Mouse (Mus musculus): ENCODE results near the gene Sp2. TPM values are rescaled to one million over a fixed set of nuclear protein-coding genes. Genes with fewer than 3 reads are reported as not detected.

Gene Sp2
- polyA plus RNA-seq, 1 experiment from 2014 or later, result 29.7 TPM

DNA sequence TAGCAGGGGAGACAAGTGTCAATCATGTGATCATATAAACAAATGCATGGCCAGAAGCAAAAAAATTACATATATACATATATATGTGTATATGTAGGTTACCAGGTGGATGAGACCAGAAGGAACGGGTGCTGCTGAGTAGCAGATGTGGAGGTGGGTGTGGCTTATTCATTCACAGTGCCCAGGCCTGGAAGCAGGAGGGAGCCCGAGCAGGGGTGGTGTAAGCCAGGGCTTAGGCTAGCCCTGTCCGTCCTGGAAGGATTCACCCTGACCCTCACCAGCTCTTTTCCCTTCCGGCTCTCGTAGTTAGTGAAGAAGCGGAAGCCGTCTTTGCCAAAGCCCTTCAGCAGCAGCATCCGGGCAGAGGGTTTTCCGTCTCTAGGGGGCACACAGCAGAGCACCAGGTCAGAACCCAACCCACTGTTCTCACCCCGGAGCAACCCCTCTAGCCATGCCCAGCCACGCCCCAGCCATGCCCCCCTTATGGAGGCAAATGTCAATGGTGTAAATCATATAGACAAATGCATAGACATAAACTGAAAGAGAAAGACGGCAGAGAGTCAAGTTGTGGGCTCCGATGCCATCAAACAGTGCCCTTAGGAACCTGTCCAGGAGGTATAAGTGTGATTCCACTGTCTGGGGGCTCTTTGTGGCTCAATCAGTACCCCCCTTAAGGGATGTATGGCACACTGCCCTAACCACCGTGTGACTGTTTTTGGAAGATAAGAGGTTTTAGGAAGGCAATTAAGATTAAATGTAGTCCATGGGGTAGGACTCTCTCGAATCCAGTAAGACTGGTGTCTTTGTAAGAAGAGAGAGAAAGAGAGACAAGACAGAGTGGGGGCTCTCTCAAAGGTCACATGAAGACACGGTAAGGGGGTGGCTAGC lies 41.9 kb downstream of the Sp2 start:
- no peak for DNase-seq (ENCODE audit: extremely low spot score, low spot score)
- Histone ChIP-seq H3K27me3 (ENCODE audit: poor library complexity, severe bottlenecking) (peaks cover 15% of the 10 kb centered on the region), H3K4me3 (no peak overlapping the region; the same call in none of the 2 replicates), H3K9me3 (no peaks in the 10 kb centered on the region), H3K27ac (0 out of 2 replicates have a peak overlapping the region, but pooled peaks have one; percentile 30), H3K4me1 (peaks cover 29% of the 10 kb centered on the region), H3K36me3 (replicated peaks) (no peaks in the 10 kb centered on the region; the same call in 1 of the 2 replicates)
- WGBS, result 81% methylated on average over 16 of the region's 16 CpGs

DNA sequence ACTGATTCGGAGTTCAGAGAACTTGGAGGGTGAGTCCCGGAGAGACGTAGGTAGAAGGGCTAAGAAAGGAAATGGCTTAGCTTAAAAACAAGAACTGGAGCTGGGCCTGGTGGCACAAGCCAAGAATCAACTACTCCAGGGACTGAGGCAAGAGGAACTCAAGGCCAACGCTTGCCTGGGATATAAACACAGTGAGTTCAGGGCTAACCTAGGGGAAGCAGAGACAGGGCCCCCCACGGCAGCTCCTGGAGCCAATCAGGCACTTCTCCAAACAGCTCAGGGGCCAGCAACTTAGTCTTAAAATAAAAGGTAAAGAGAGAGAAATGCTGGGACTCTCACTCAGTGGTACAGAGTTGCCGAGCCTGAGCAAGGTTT lies 44.3 kb downstream of the Sp2 start:
- DNase-seq (ENCODE audit: extremely low spot score, low spot score), result no peak
- peaks cover 20% of the 10 kb centered on the region for H3K4me1 ChIP-seq
- H3K9me3 ChIP-seq, result no peaks in the 10 kb centered on the region
- H3K4me3 ChIP-seq, result no peak overlapping the region
- no peak overlapping the region for H3K27ac ChIP-seq
- 89% methylated on average over 6 of the region's 6 CpGs for WGBS
- H3K27me3 ChIP-seq (ENCODE audit: poor library complexity, severe bottlenecking), result peaks cover 5% of the 10 kb centered on the region
- H3K36me3 ChIP-seq (replicated peaks), result no peaks in the 10 kb centered on the region; the same call in 1 of the 2 replicates

DNA sequence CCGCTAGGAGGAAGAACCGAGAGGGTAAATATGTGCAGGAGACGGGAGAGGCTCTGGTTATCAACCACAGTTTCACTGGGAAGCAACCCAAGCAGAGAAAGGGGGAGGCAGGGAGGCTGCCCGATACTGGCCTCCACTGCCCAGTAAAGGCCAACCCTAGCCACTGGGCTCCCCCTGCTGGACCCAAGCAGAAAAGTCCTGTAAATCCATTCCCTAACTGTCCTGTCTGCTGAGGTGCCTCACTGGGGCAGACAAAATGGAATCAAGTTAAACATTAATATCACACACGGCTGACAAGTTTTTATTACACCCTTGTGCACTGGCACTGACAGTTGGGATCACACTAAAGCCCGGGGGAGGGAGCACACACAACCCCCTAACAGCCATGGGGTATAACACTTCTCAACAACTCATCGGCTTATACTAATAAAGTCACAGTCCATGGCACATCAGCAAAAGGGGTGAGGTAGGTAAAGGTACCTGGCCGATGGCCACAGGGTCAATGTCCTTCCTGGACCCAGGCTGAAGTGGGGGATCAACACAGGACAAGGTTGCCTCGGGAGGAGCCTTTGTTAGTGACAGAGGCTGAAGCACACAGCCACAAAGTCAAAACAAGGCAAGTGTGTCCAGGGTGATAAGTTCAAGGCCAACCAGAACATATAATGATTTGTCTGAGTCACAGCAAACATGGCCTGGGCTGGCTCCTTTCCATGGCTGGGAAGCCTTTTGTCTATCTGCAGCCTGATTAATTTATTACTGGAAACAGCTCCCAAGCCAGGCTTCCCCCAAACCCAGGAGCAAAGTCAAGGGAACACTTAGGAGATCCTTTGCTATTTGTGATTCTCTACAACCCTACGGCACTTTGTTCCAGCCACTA lies 45.0 kb downstream of the Sp2 start:
- Histone ChIP-seq H3K27ac (peak overlapping the region; percentile 65), H3K4me3 (no peak overlapping the region), H3K9me3 (no peaks in the 10 kb centered on the region), H3K27me3 (ENCODE audit: poor library complexity, severe bottlenecking) (peaks cover 3% of the 10 kb centered on the region), H3K4me1 (peaks cover 17% of the 10 kb centered on the region), H3K36me3 (replicated peaks) (no peaks in the 10 kb centered on the region; the same call in 1 of the 2 replicates)
- peak; percentile 36 for DNase-seq (ENCODE audit: extremely low spot score, low spot score)
- 61% methylated on average over 10 of the region's 10 CpGs for WGBS

DNA sequence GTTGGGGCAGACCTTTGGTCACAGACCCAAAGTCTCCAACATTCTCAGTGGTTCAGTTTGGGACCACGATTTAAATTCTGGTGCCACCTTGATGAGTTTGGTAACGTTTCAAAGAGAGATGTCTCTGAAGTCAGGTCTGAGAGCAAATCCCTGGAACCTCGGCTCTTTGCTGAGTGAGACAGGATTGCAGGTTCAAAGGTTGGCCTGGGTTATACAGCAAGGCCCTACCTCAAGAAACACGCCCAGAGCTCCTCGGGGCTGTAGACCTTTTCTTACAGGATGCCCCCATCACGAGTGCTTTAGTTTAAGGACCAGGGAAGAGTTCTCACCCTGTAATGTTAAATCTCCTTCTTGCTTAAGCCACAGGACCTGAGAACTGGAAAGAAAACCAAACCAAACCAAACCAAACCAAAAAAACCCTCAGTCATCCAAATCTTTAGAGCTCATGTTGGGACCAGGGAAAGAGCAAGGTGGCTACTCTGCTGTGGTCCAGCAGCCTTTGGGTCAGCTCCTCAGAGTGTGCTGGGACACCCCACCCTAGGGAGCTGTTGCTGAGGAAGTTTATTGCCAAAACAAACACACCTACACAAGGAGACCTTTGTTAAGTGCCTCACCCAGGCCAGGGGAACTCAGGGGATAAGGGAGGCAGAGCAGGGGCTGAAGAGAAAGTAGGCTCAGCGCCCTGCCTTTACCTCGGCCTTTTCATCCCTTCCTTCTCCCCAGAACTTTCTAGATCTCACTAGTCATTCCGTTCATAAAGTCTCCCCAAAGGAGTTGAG lies 46.7 kb downstream of the Sp2 start:
- DNase-seq (ENCODE audit: extremely low spot score, low spot score), result no peak
- H3K9me3 ChIP-seq, result no peaks in the 10 kb centered on the region
- H3K4me3 ChIP-seq, result no peak overlapping the region
- peaks cover 23% of the 10 kb centered on the region for H3K4me1 ChIP-seq
- WGBS, result 88% methylated on average over 9 of the region's 9 CpGs
- H3K27me3 ChIP-seq (ENCODE audit: poor library complexity, severe bottlenecking), result no peaks in the 10 kb centered on the region
- H3K36me3 ChIP-seq (replicated peaks), result no peaks in the 10 kb centered on the region; the same call in 1 of the 2 replicates
- no peak overlapping the region for H3K27ac ChIP-seq

DNA sequence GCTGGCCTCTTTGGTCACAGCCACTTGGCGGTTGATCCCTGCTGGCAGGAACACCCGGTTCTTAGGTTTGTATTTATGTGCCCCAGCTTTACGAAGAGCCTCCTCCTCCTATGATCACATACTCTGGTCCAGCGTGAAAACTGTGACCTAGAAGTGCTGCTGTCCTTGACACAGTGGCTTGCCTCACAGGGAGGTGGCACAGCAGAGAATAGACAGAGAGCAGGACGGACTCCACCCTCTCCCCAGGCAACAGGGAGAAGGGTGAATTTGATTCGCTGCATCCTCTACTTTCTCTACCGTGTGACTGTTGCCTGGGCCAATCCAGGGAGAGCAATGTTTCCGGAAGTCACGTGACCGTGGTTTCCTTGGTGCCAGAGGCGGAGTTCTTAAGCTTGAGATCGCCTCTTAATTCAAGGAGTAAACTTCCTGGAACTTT lies 47.8 kb downstream of the Sp2 start:
- Histone ChIP-seq H3K4me3 (peak overlapping the region; percentile 36), H3K36me3 (replicated peaks) (no peaks in the 10 kb centered on the region; the same call in 1 of the 2 replicates), H3K4me1 (peaks cover 20% of the 10 kb centered on the region), H3K27me3 (ENCODE audit: poor library complexity, severe bottlenecking) (peaks cover 7% of the 10 kb centered on the region), H3K27ac (peak overlapping the region; percentile 82), H3K9me3 (no peaks in the 10 kb centered on the region)
- WGBS, result 22% methylated on average over 12 of the region's 12 CpGs
- DNase-seq (ENCODE audit: extremely low spot score, low spot score), result peak; percentile 67

DNA sequence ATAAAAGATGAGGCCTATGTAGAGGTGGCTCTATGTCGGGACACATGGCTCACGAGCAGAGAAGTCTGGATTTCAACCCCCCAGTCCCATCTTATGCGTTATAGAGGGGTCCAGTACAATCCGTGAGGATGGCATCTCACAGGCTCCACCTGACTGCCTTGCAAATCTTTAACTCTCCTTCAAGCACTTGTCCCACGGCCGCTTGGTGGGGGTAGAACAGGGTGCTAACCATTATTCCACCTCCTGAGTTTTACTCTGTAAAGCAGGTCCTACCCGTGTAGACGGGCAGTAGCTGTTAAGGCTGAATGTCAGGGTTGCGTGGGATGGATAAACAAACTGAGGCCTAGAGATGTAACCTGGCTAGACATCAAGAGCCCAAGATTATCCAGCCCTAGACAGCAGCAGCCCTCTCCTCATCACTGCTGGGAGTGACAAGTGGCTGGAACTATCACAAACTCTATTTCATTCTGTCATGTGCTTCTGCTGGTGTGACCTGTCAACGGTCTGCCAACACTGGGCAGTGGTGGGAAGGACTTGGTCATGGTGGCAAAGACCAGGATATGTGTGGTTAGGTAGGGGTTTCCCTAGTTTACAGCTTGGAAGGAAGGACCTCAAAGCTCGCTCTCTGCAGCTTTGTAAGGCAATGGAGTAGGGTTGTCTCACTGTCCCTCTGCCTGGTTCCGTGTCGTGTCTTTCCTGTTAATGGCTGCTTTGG lies 49.0 kb downstream of the Sp2 start:
- H3K27ac ChIP-seq, result no peak overlapping the region
- H3K4me3 ChIP-seq, result no peak overlapping the region
- H3K4me1 ChIP-seq, result peaks cover 33% of the 10 kb centered on the region
- 91% methylated on average over 13 of the region's 13 CpGs for WGBS
- DNase-seq (ENCODE audit: extremely low spot score, low spot score), result no peak
- no peaks in the 10 kb centered on the region for H3K9me3 ChIP-seq
- peaks cover 19% of the 10 kb centered on the region for H3K27me3 ChIP-seq (ENCODE audit: poor library complexity, severe bottlenecking)
- no peaks in the 10 kb centered on the region for H3K36me3 ChIP-seq (replicated peaks)

DNA sequence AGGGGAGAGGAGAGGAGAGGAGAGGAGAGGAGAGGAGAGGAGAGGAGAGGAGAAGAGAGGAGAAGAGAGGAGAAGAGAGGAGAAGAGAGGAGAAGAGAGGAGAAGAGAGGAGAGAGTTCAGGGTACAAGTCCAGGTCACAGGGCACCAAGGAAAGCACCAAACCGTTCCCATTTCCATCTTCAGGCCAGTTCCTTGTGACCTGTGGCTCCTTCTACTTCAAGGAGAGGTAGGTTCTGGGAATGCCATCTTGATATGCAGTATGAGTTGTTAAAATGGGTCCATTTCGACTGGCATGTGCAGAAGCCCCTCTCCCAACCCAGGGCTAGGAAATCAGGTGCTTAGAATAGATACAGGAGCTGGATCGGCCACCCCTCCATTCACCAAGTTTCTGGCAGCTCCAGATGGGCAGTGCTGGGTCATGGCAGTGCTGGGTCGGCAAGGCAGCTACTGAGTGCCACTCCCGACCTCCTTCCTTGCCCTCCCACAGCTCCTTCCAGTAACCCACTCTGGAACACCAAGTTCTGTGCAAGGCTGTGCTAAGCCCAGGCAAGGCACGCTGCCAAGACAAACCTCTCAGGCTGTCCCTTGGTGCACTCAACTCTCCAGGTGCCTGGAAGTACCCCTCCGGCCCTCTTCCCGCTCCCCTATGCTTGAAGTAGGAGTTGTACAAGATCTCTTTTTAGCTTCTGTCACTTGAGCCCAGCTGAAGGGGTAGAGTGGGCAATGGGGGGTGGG lies 51.3 kb downstream of the Sp2 start:
- Histone ChIP-seq H3K4me1 (peaks cover 30% of the 10 kb centered on the region), H3K27ac (0 out of 2 replicates have a peak overlapping the region, but pooled peaks have one; percentile 31)
- 66% methylated on average over 8 of the region's 8 CpGs for WGBS

DNA sequence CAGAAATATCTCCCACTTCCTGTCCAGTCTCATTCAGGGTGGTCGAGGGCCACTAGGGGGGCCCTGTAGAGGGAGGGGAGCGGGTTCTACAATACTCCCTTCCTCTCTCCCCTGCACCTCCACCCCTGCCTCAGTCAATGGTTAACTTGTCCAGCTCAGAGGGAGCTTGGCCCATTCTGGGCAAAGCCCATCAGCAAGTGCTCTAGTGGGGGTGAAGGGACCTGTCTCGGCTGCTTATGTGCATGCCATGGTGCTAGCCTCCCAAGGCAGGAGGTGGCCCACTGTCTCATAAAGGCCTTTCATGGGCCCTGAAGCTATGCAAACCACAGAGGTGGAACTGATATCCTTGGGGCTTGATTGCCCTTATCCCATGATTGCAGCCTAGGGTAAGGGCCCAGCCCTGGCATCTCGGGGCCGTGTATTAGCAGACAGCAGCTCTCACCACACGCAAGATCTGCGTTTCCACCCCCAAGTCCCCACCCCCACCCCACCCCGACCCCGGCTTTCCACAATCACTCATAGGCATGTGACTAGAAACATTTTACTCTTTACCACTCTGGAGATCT lies 52.9 kb downstream of the Sp2 start:
- H3K27ac ChIP-seq, result peak overlapping the region; percentile 8; the same call in 1 of the 2 replicates
- peaks cover 25% of the 10 kb centered on the region for H3K4me1 ChIP-seq
- H3K36me3 ChIP-seq (replicated peaks), result no peaks in the 10 kb centered on the region
- H3K9me3 ChIP-seq, result no peaks in the 10 kb centered on the region
- no peak overlapping the region for H3K4me3 ChIP-seq
- 78% methylated on average over 9 of the region's 9 CpGs for WGBS
- H3K27me3 ChIP-seq (ENCODE audit: poor library complexity, severe bottlenecking), result peaks cover 33% of the 10 kb centered on the region
- no peak for DNase-seq (ENCODE audit: extremely low spot score, low spot score)

More for the DNA sequence above, 51.3 kb downstream of the Sp2 start:
- Histone ChIP-seq H3K9me3 (no peaks in the 10 kb centered on the region), H3K36me3 (replicated peaks) (no peaks in the 10 kb centered on the region), H3K4me3 (no peak overlapping the region), H3K27me3 (ENCODE audit: poor library complexity, severe bottlenecking) (peaks cover 32% of the 10 kb centered on the region)
- no peak for DNase-seq (ENCODE audit: extremely low spot score, low spot score)

DNA sequence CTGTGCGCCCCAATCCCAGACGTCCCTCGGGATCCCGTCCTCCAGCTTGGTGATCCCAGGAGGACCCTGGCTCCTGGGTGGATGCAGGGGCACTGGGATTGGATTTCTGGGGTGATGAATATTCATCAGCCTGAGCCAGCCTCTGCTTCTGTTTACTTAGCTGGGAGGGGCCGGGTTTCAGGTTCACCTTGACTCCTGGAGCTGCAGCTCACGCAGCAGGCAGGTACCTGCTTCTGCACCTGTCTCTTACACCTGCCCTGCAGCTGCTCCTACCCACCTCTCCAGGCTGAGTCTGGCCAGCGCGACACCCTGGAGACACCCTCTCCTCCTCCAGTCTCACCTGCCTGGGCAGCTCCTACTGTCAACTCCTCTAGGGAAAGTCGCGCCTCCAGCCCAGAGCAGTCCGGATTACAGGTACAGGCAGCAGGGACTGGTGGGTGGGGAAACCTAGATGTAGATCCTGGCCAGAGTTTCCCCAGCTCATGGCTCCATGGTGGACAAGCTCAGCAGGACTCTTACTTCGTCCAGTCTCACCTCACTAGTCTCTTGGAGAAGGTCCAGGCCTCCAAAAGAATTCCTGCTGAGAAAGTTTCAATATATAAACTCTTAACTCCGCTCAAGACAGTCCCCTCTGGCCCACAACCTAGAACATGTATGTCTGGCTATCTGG lies 53.5 kb downstream of the Sp2 start:
- Histone ChIP-seq H3K27me3 (ENCODE audit: poor library complexity, severe bottlenecking) (peaks cover 33% of the 10 kb centered on the region), H3K4me3 (0 out of 2 replicates have a peak overlapping the region, but pooled peaks have one; percentile 1), H3K9me3 (no peaks in the 10 kb centered on the region), H3K27ac (peak overlapping the region; percentile 8), H3K36me3 (replicated peaks) (no peaks in the 10 kb centered on the region), H3K4me1 (peaks cover 21% of the 10 kb centered on the region; the same call in 1 of the 2 replicates)
- 20% methylated on average over 13 of the region's 13 CpGs for WGBS
- no peak for DNase-seq (ENCODE audit: extremely low spot score, low spot score)

DNA sequence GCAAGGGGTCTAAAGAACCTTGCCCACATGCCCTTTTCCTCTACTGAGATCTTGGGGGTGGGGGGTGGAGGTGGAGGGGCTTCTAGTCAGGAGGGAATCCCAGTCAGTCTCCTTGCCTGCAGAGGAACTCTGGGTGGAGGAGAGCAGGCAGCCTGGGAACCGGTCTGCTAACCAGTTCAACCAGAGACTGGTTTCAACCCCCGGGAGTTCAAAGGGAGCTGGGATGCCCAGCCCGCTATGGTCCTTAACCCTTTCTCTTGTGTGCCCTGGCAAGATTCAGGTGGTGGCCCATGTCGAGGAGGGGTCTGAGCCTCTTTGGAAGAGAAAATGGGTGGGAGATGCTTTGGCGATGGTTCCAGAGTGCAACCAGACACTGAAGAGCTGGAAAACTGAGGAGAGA lies 54.1 kb downstream of the Sp2 start:
- Histone ChIP-seq H3K9me3 (no peaks in the 10 kb centered on the region), H3K4me1 (peaks cover 21% of the 10 kb centered on the region; the same call in 1 of the 2 replicates), H3K27ac (peak overlapping the region; percentile 48; the same call in 1 of the 2 replicates), H3K36me3 (replicated peaks) (no peaks in the 10 kb centered on the region), H3K4me3 (no peak overlapping the region), H3K27me3 (ENCODE audit: poor library complexity, severe bottlenecking) (peaks cover 33% of the 10 kb centered on the region)
- 7% methylated on average over 5 of the region's 5 CpGs for WGBS
- DNase-seq (ENCODE audit: extremely low spot score, low spot score), result no peak
